Mouse (Mus musculus) macrophage (primary cell): ENCODE data around the gene Olfr105-ps. TPM values are rescaled to one million over a fixed set of nuclear protein-coding genes. Genes with fewer than 3 reads are reported as not detected.

Source experiments
- H3K27ac ChIP-seq: fragments of 350-480 bp; formaldehyde crosslinking; 2 replicates; pipeline ENCODE4 v1.9.0; 2021
- H3K36me3 ChIP-seq: fragments of 350-480 bp; formaldehyde crosslinking; 2 replicates; pipeline ENCODE4 v1.9.0; 2021; ENCODE audit errors: inconsistent target
- H3K4me3 ChIP-seq: fragments of 350-480 bp; formaldehyde crosslinking; 2 replicates; pipeline ENCODE4 v1.9.0; 2021; ENCODE audit errors: inconsistent target
- H3K79me2 ChIP-seq: fragments of 350-480 bp; formaldehyde crosslinking; 2 replicates; pipeline ENCODE4 v1.9.0; 2021; ENCODE audit errors: inconsistent target
- WGBS: methylation state at CpG from one replicate; pipeline ENCODE4 v1.1.7; 2026; ENCODE audit warnings: inconsistent platforms; ENCODE audit not compliant: missing documents; 5-methylcytosine and 5-hydroxymethylcytosine counted together
- polyA plus RNA-seq: library from polyadenylated mRNA; stranded (reverse); fragments of 250-400 nt; gene quantifications from 3 replicates; pipeline ENCODE4 v1.2.4, GENCODE M21; 2018; ENCODE audit warnings: inconsistent platforms
- total RNA-seq, 78 experiments: library from RNA; depleted of rRNA; stranded (reverse); fragments of 250-400 nt; gene quantifications; 1 replicate in 9 of 78; 2 replicates in 24 of 78; 3 replicates in 43 of 78; 4 replicates in 2 of 78; pipeline ENCODE4 v1.2.4; 2018; ENCODE audit warnings: inconsistent platforms in 56 of 78

Gene Olfr105-ps
- not detected for total RNA-seq (2018; cell fraction: chromatin; rRNA removed)
- total RNA-seq (2018; cell fraction: cytosol; rRNA removed): not detected
- not detected for total RNA-seq (2018; cell fraction: nucleus; rRNA removed)
- not detected in 3 replicates for polyA plus RNA-seq

DNA sequence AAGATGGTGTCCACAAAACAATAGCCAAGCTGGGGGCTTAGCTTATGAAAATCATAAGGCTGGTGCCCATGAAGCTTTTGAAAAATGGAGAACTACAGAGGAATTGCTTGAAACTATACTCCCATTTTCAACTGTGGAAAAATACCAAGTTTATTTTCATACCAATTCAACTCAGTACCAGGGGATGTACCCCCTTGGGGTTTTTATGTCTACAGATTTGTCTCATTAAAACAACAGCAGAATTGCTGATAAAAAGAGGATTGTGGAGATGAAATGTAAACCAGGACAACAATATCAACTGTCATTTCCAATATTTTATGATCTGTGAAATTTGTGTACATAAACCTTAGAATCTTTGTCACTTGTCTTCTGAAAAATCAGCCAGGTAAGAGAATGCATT lies at the start of gene Olfr105-ps:
Gene Olfr105-ps, plus strand, starts transcription at position 301 of the 400 bp plus-strand sequence.
- Histone ChIP-seq H3K79me2 (no peaks in the 10 kb centered on the region), H3K4me3 (no peak within 1 kb of the TSS), H3K27ac (no peak within 1 kb of the TSS), H3K36me3 (no peaks in the 10 kb centered on the region)

GRCm38 (mm10) chr17:37339598-37339997 lies 39.2 kb upstream of the Olfr105-ps start, which contains the start of gene Olfr103:
Gene Olfr103, minus strand, starts transcription at chr17:37339698.
- no peak within 1 kb of the TSS for H3K27ac ChIP-seq
- no peaks in the 10 kb centered on the region for H3K79me2 ChIP-seq
- no peaks in the 10 kb centered on the region for H3K36me3 ChIP-seq
- WGBS: 89% methylated on average over 2 of the region's 2 CpGs
- H3K4me3 ChIP-seq: no peak within 1 kb of the TSS

DNA sequence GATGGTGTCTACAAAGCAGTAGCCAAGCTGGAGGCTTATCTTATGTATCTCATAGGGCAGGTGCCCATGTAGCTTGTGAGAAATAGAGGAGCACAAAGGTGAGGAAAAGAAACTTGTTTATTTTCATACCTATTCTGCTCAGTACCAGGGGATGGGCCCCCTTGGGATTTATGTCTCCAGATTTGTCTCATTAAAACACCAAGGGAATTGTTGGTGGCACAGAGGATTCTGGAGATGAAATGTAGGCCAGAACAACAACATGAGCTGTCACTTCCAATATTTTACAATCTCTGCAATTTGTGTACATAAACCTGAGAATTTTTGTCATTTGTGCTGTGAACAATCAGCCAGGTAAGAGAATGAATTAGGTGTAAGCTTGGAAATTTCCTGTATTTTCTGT lies 19.6 kb upstream of the Olfr105-ps start, which contains the start of gene Olfr104-ps:
Gene Olfr104-ps, plus strand, starts transcription at position 301 of the 400 bp plus-strand sequence.
- no peak within 1 kb of the TSS for H3K4me3 ChIP-seq
- H3K36me3 ChIP-seq: no peaks in the 10 kb centered on the region
- H3K27ac ChIP-seq: no peak within 1 kb of the TSS
- H3K79me2 ChIP-seq: no peaks in the 10 kb centered on the region

DNA sequence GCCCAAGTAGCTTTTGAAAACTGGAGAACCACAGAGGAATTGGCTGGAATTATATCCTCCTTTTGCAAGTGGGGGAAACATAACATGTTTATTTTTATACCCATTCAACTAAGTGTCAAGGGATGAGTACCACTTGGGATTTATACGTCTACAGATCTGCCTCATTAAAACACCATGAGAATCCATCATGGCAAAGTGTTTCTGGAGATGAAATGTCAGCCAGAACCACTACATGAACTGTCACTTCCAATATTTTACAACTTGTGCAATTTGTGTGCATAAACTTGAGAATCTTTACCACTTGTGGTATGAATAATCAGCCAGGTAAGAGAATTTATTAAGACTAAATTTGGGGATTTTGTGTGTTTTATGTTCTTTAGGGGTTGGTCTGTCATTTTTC lies 11.3 kb downstream of the Olfr105-ps start, which contains the start of gene Olfr106-ps:
Gene Olfr106-ps, plus strand, starts transcription at position 301 of the 400 bp plus-strand sequence.
- no peaks in the 10 kb centered on the region for H3K79me2 ChIP-seq
- H3K27ac ChIP-seq: no peak within 1 kb of the TSS
- WGBS: 90% methylated on average over 1 of the region's 1 CpGs
- no peaks in the 10 kb centered on the region for H3K36me3 ChIP-seq
- no peak within 1 kb of the TSS for H3K4me3 ChIP-seq

DNA sequence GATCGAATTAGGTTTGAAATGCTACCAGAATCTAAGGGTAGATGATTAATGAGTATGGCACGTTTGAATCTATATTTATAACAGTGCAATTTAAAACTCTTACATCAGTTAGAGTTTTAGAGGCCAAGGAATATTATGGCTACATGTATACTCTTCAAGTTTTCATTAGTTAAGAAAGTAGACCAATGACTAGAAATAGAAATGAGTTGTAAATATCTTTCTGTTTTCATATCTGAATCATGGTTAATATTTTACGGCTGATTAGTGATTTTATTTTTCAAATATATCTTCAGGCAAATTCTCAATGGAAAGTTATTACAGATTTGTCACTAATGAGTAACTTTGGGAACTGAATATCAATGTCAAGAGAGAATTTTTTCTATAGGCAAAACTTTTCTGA lies 20.1 kb downstream of the Olfr105-ps start, which contains the start of gene Olfr107:
Gene Olfr107, plus strand, starts transcription at position 301 of the 400 bp plus-strand sequence.
- no peaks in the 10 kb centered on the region for H3K36me3 ChIP-seq
- no peak within 1 kb of the TSS for H3K27ac ChIP-seq
- no peaks in the 10 kb centered on the region for H3K79me2 ChIP-seq
- H3K4me3 ChIP-seq: no peak within 1 kb of the TSS
- WGBS: 88% methylated on average over 3 of the region's 3 CpGs

DNA sequence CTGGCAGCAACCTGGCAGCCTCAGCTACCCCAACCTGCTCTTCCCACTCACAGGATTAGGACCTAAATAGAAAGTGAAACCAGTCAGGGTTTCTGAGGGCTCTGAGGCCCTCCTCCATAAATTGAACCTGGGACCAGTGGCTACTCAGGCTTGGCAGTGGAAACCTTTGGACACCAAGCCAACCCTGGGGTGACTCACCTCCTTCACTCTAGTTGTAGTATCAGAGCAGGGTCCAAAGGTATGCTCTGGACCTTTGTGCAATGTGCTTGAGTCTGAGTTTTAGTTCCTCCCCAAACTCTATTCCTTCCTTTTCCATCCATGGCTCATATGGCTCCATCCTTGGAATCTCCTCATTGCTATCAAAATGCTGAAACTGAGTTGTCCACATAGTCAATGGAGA lies 34.5 kb downstream of the Olfr105-ps start:
- no peak overlapping the region for H3K4me3 ChIP-seq
- no peaks in the 10 kb centered on the region for H3K36me3 ChIP-seq

More for the DNA sequence above, 34.5 kb downstream of the Olfr105-ps start:
- Histone ChIP-seq H3K79me2 (no peaks in the 10 kb centered on the region), H3K27ac (no peak overlapping the region)

Other genes with a start within 250 kb of the Olfr105-ps start
- gene Olfr93, start 217.5 kb upstream of the Olfr105-ps start, polyA plus RNA-seq: not detected in 3 replicates
- not detected in 3 replicates for gene Ubd, start 185.1 kb upstream of the Olfr105-ps start, polyA plus RNA-seq
- gene Olfr94, start 178.0 kb upstream of the Olfr105-ps start, polyA plus RNA-seq: not detected in 3 replicates
- not detected in 3 replicates for gene Olfr95, start 165.9 kb upstream of the Olfr105-ps start, polyA plus RNA-seq
- gene Olfr96, start 158.9 kb upstream of the Olfr105-ps start, polyA plus RNA-seq: not detected in 3 replicates
- gene Olfr97, start 141.7 kb upstream of the Olfr105-ps start, polyA plus RNA-seq: not detected in 3 replicates
- not detected in 3 replicates for gene Olfr98, start 115.3 kb upstream of the Olfr105-ps start, polyA plus RNA-seq
- 27.9 to 59.9 TPM (median 48.4 TPM) in 3 replicates for gene H2-M3, start 108.8 kb upstream of the Olfr105-ps start, polyA plus RNA-seq
- gene Olfr99, start 95.6 kb upstream of the Olfr105-ps start, polyA plus RNA-seq: not detected in 3 replicates
- gene Olfr101, start 74.7 kb upstream of the Olfr105-ps start, polyA plus RNA-seq: not detected in 3 replicates
- gene Olfr102, start 62.0 kb upstream of the Olfr105-ps start, polyA plus RNA-seq: not detected in 3 replicates
- not detected in 3 replicates for gene Olfr103, start 39.3 kb upstream of the Olfr105-ps start, polyA plus RNA-seq
- not detected in 3 replicates for gene Olfr104-ps, start 19.5 kb upstream of the Olfr105-ps start, polyA plus RNA-seq
- not detected in 3 replicates for gene Olfr106-ps, start 11.4 kb downstream of the Olfr105-ps start, polyA plus RNA-seq
- not detected in 3 replicates for gene Olfr107, start 20.2 kb downstream of the Olfr105-ps start, polyA plus RNA-seq
- gene Olfr108, start 66.4 kb downstream of the Olfr105-ps start, polyA plus RNA-seq: not detected in 3 replicates
- not detected in 3 replicates for gene Olfr109, start 79.9 kb downstream of the Olfr105-ps start, polyA plus RNA-seq
- gene H2-M2, start 104.5 kb downstream of the Olfr105-ps start, polyA plus RNA-seq: 1.0 to 2.2 TPM (median 1.7 TPM) in 3 replicates
- gene Olfr110, start 113.4 kb downstream of the Olfr105-ps start, polyA plus RNA-seq: 1.6 to 2.2 TPM (median 1.9 TPM) in 3 replicates
- 3.2 to 5.6 TPM (median 4.0 TPM) in 3 replicates for gene Olfr111, start 129.0 kb downstream of the Olfr105-ps start, polyA plus RNA-seq
- not detected in 3 replicates for gene Olfr112, start 190.4 kb downstream of the Olfr105-ps start, polyA plus RNA-seq
- not detected in 3 replicates for gene Olfr113, start 198.6 kb downstream of the Olfr105-ps start, polyA plus RNA-seq
- gene Olfr114, start 213.7 kb downstream of the Olfr105-ps start, polyA plus RNA-seq: not detected in 3 replicates
- gene Olfr115, start 248.1 kb downstream of the Olfr105-ps start, polyA plus RNA-seq: not detected in 3 replicates
- not detected in 3 replicates for gene Olfr116, start 248.2 kb downstream of the Olfr105-ps start, polyA plus RNA-seq